Mouse (Mus musculus) liver, embryonic 14.5 days (tissue): Measurements from ENCODE around the gene Dtx3l. TPM values are rescaled to one million over a fixed set of nuclear protein-coding genes. Genes with fewer than 3 reads are reported as not detected.

Experiments
- ATAC-seq: fragments of 200-750 bp; cut with Nextera tagmentation; 2 replicates; pipeline ENCODE4 v1.8.0; 2017; ENCODE audit warnings: moderate number of reproducible peaks, mild to moderate bottlenecking, moderate library complexity; ENCODE audit not compliant: insufficient read depth
- DNase-seq, 3 experiments: peaks; one replicate each; pipeline ENCODE4 v3.0.0-alpha.2; 2012 to 2013; ENCODE audit warnings: low read depth in 3 of 3, low spot score in 3 of 3
- H3K27ac ChIP-seq: fragments of 300-500 bp; sonication (generic); 2 replicates; pipeline ENCODE4 v1.5.1; 2014; ENCODE audit warnings: moderate library complexity, mild to moderate bottlenecking, control low read depth, inconsistent platforms
- H3K27me3 ChIP-seq: fragments of 300-500 bp; sonication (generic); 2 replicates; pipeline ENCODE4 v1.6.1; 2014; ENCODE audit warnings: mild to moderate bottlenecking, low read length, moderate library complexity; ENCODE audit not compliant: control insufficient read depth, insufficient read depth
- H3K36me3 ChIP-seq: fragments of 300-500 bp; sonication (generic); replicated peaks from 2 replicates; pipeline ENCODE4 v1.6.1; 2014; ENCODE audit warnings: low read depth; ENCODE audit not compliant: control insufficient read depth, insufficient read depth
- H3K4me1 ChIP-seq, 2 experiments: fragments of 200-500 bp in 1 of 2; fragments of 300-500 bp in 1 of 2; sonication (generic) in 1 of 2; replicated peaks; 2 replicates each; pipeline ENCODE4 v1.6.1; 2012 to 2014; ENCODE audit warnings: antibody characterized with exemption in 1 of 2, inconsistent platforms in 1 of 2, low read length in 1 of 2; ENCODE audit not compliant: control insufficient read depth in 2 of 2, insufficient read depth in 2 of 2
- H3K4me2 ChIP-seq: fragments of 300-500 bp; sonication (generic); 2 replicates; pipeline ENCODE4 v1.6.1; 2014; ENCODE audit warnings: low read depth, mild to moderate bottlenecking, control low read depth, moderate library complexity
- H3K4me3 ChIP-seq, 2 experiments: fragments of 200-500 bp in 1 of 2; fragments of 300-500 bp in 1 of 2; sonication (generic) in 1 of 2; 2 replicates each; pipeline ENCODE4 v1.5.1; 2012 to 2014; ENCODE audit warnings: low read depth in 2 of 2, low read length in 2 of 2, mild to moderate bottlenecking in 2 of 2, control low read depth in 1 of 2, inconsistent platforms in 1 of 2, moderate library complexity in 1 of 2; ENCODE audit not compliant: insufficient read depth in 1 of 2
- H3K9ac ChIP-seq: fragments of 300-500 bp; sonication (generic); replicated peaks from 2 replicates; pipeline ENCODE4 v1.6.1; 2014; ENCODE audit warnings: mild to moderate bottlenecking, control low read depth, moderate library complexity
- H3K9me3 ChIP-seq: fragments of 300-500 bp; sonication (generic); 2 replicates; pipeline ENCODE4 v1.6.1; 2016; ENCODE audit warnings: low read length, mixed read lengths; ENCODE audit not compliant: control insufficient read depth
- CTCF ChIP-seq: IDR thresholded peaks from 2 replicates; pipeline ENCODE4 v1.5.1; 2016; ENCODE audit warnings: antibody characterized with exemption, low read depth, control low read depth
- EP300 ChIP-seq: IDR thresholded peaks from 2 replicates; pipeline ENCODE4 v1.6.1; 2016; ENCODE audit warnings: antibody characterized with exemption, low read depth
- WGBS: fragments of 180-500 bp; shearing (Covaris S2); extraction: QIAGEN DNeasy Blood & Tissue Kit; methylation state at CpG from one replicate; pipeline ENCODE4 v1.1.7; 2014; ENCODE audit not compliant: insufficient replicate concordance; 5-methylcytosine and 5-hydroxymethylcytosine counted together
- polyA plus RNA-seq, 2 experiments: library from polyadenylated mRNA; depleted of rRNA in 1 of 2; stranded (reverse) in 1 of 2; unstranded in 1 of 2; fragments of >200 nt; fragmentation: Nextera tagmentation in 1 of 2; extraction: Ambion mirVana in 1 of 2; gene quantifications; 2 replicates each; pipeline versions ENCODE4 v1.2.1 to v1.2.3; 2012 to 2014

The Dtx3l gene
- polyA plus RNA-seq, 2 experiments: 1.9 to 3.5 TPM

DNA sequence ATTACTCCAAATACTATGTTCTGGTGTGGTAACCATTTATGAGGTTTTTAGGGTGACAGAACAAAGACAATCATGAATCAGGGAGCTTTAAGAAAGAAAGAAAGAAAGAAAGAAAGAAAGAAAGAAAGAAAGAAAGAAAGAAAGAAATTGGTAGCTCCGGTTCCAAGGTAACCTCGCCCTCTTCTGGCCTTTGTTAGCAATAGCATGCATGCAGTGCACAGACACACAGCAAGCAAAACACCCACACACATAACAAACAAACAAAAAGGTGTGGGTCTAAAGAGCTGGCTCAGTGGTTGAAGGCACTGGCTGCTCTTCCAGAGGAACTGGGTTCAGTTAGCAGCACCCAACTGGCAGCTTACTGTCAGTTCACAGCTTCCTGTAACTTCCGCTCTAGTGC is 48.3 kb downstream of the Dtx3l start:
- no peaks in the 10 kb centered on the region for H3K36me3 ChIP-seq

DNA sequence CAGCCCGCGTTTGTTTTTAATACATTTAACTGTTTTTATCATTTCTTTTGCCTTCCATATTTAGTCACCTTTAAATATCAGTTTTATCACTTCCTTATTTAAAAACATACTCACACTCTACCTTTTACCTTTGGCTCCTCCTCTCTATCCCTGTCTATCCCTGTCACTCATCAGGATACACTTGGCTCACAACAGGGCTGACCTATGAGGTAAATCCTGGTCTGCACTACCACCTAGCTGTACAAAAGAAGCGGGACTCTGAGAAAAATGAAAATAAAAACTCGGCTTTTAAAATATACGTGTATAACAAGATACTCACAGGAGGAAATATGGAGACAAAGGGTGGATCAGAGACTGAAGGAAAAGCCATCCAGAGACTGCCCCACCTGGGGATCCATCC is 50.0 kb downstream of the Dtx3l start:
- Histone ChIP-seq H3K27me3 (no peaks in the 10 kb centered on the region), H3K9ac (no peak overlapping the region), H3K4me1 (no peaks in the 10 kb centered on the region), H3K4me2 (no peak overlapping the region), H3K36me3 (no peaks in the 10 kb centered on the region), H3K4me3 (no peak overlapping the region), H3K9me3 (no peaks in the 10 kb centered on the region), H3K27ac (no peak overlapping the region)
- no peak for DNase-seq
- no peak for ATAC-seq
- 64% methylated on average over 5 of the region's 5 CpGs for WGBS
- TF ChIP-seq CTCF: no peak
- no peak for TF ChIP-seq EP300

More for the DNA sequence above, 48.3 kb downstream of the Dtx3l start:
- TF ChIP-seq CTCF: peak; percentile 72
- no peak for TF ChIP-seq EP300
- no peak for ATAC-seq
- no peak for DNase-seq
- H3K4me1 ChIP-seq: no peaks in the 10 kb centered on the region
- 61% methylated on average over 3 of the region's 3 CpGs for WGBS
- H3K4me3 ChIP-seq: no peak overlapping the region
- H3K4me2 ChIP-seq: no peak overlapping the region
- no peak overlapping the region for H3K9ac ChIP-seq
- H3K27me3 ChIP-seq: no peaks in the 10 kb centered on the region
- H3K9me3 ChIP-seq: no peaks in the 10 kb centered on the region
- H3K27ac ChIP-seq: no peak overlapping the region

- WGBS: 65% methylated on average over 7 of the region's 7 CpGs
- Histone ChIP-seq H3K9ac (no peak overlapping the region), H3K4me1 (no peaks in the 10 kb centered on the region), H3K4me3 (no peak overlapping the region), H3K4me2 (no peak overlapping the region), H3K27ac (no peak overlapping the region), H3K9me3 (no peaks in the 10 kb centered on the region), H3K36me3 (no peaks in the 10 kb centered on the region), H3K27me3 (no peaks in the 10 kb centered on the region)
- ATAC-seq (no peak), DNase-seq (no peak)
- TF ChIP-seq EP300: no peak
Observed at GRCm38 (mm10) chr16:35888174-35888573, 50.8 kb downstream of the Dtx3l start.

Other genes with a start within 250 kb of the Dtx3l start
- gene Dirc2, start 169.8 kb downstream of the Dtx3l start, polyA plus RNA-seq (2012; rRNA removed): 3.9 and 4.9 TPM in 2 replicates
- 5.8 and 5.9 TPM in 2 replicates for gene Dirc2, start 169.8 kb downstream of the Dtx3l start, polyA plus RNA-seq (2014; fragmentation: Nextera tagmentation; extraction: Ambion mirVana)
- gene Hspbap1, start 168.8 kb downstream of the Dtx3l start, polyA plus RNA-seq (2012; rRNA removed): 10.1 and 12.8 TPM in 2 replicates
- 15.3 and 17.0 TPM in 2 replicates for gene Hspbap1, start 168.8 kb downstream of the Dtx3l start, polyA plus RNA-seq (2014; fragmentation: Nextera tagmentation; extraction: Ambion mirVana)
- gene Parp14, start 67.6 kb downstream of the Dtx3l start, polyA plus RNA-seq (2012; rRNA removed): 0.65 and 1.1 TPM in 2 replicates
- 0.88 and 0.97 TPM in 2 replicates for gene Parp14, start 67.6 kb downstream of the Dtx3l start, polyA plus RNA-seq (2014; fragmentation: Nextera tagmentation; extraction: Ambion mirVana)
- 2.8 and 4.3 TPM in 2 replicates for gene Parp9, start 681 bp downstream of the Dtx3l start, polyA plus RNA-seq (2012; rRNA removed)
- 6.9 and 7.6 TPM in 2 replicates for gene Parp9, start 681 bp downstream of the Dtx3l start, polyA plus RNA-seq (2014; fragmentation: Nextera tagmentation; extraction: Ambion mirVana)
- 7.7 and 10.9 TPM in 2 replicates for gene Kpna1, start 39.6 kb upstream of the Dtx3l start, polyA plus RNA-seq (2012; rRNA removed)
- gene Kpna1, start 39.6 kb upstream of the Dtx3l start, polyA plus RNA-seq (2014; fragmentation: Nextera tagmentation; extraction: Ambion mirVana): 35.0 and 36.1 TPM in 2 replicates
- 1.6 and 2.3 TPM in 2 replicates for gene Wdr5b, start 102.0 kb upstream of the Dtx3l start, polyA plus RNA-seq (2012; rRNA removed)
- gene Wdr5b, start 102.0 kb upstream of the Dtx3l start, polyA plus RNA-seq (2014; fragmentation: Nextera tagmentation; extraction: Ambion mirVana): 2.8 and 2.9 TPM in 2 replicates
- 35.8 and 76.4 TPM in 2 replicates for gene Fam162a, start 132.4 kb upstream of the Dtx3l start, polyA plus RNA-seq (2012; rRNA removed)
- gene Fam162a, start 132.4 kb upstream of the Dtx3l start, polyA plus RNA-seq (2014; fragmentation: Nextera tagmentation; extraction: Ambion mirVana): 187 and 221 TPM in 2 replicates
- 19.1 and 52.5 TPM in 2 replicates for gene Ccdc58, start 132.5 kb upstream of the Dtx3l start, polyA plus RNA-seq (2012; rRNA removed)
- 44.0 and 46.0 TPM in 2 replicates for gene Ccdc58, start 132.5 kb upstream of the Dtx3l start, polyA plus RNA-seq (2014; fragmentation: Nextera tagmentation; extraction: Ambion mirVana)
- gene Csta1, start 192.1 kb upstream of the Dtx3l start, polyA plus RNA-seq (2012; rRNA removed): not detected in 2 replicates
- gene Csta1, start 192.1 kb upstream of the Dtx3l start, polyA plus RNA-seq (2014; fragmentation: Nextera tagmentation; extraction: Ambion mirVana): not detected in 2 replicates
- 22.8 and 30.9 TPM in 2 replicates for gene Stfa2l1, start 217.7 kb upstream of the Dtx3l start, polyA plus RNA-seq (2012; rRNA removed)
- 15.7 and 26.8 TPM in 2 replicates for gene Stfa2l1, start 217.7 kb upstream of the Dtx3l start, polyA plus RNA-seq (2014; fragmentation: Nextera tagmentation; extraction: Ambion mirVana)
- gene Gm5483, start 245.1 kb upstream of the Dtx3l start, polyA plus RNA-seq (2012; rRNA removed): 54.8 and 77.9 TPM in 2 replicates
- gene Gm5483, start 245.1 kb upstream of the Dtx3l start, polyA plus RNA-seq (2014; fragmentation: Nextera tagmentation; extraction: Ambion mirVana): 99.6 and 124 TPM in 2 replicates